ENCODE assay signal across 9 mouse cellular contexts in the genomic region with DNA sequence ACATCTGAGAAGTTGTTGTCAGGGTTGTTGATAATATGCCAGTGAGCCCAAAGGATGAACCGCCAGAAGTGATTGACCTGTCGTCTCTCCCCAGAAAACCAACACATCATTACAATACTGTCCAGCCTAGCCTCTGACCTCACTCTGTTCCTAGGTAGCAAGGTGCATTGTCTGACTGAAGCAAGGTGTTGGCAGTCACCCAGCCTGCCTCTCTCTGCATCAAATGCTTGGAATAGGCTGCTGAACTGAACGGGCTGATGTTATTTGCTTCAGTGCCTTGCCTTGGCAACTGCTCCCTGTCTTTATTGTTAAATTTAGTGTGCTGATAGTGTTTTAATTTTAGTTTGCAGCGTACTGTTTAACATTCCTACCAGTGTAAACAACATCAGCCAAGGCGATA. TPM values are rescaled to one million over a fixed set of nuclear protein-coding genes. Genes with fewer than 3 reads are reported as not detected.
DNase-seq lines count a peak whose midpoint lies in the region; ATAC-seq and TF ChIP-seq lines count a peak whose summit lies in the region.
"Had no signal": no experiment of that assay in that cellular context is flagged by ENCODE, and none has a peak within 500 bp of the region (broad histone marks: within the 10 kb centered on the region; RNA-seq: fewer than 3 reads in every experiment).

No protein-coding gene starts in this region.

- H3K9me3 ChIP-seq in intestine, embryonic 14.5 days (ENCODE audit: control insufficient read depth, low read length) = no peaks in the 10 kb centered on the region
- no peaks in the 10 kb centered on the region for H3K9me3 ChIP-seq in intestine, postnatal 0 days (ENCODE audit: control insufficient read depth)
- no peaks in the 10 kb centered on the region for H3K9me3 ChIP-seq in hindbrain, embryonic 12.5 days (replicated peaks)
- no peaks in the 10 kb centered on the region for H3K9me3 ChIP-seq in midbrain, embryonic 16.5 days (replicated peaks; ENCODE audit: control insufficient read depth, low read length, poor library complexity, severe bottlenecking)

- intact Hi-C loops in gastrocnemius, postnatal 36 days (cut with DNase I) = no loop called here

- H3K9ac ChIP-seq in intestine, embryonic 14.5 days (ENCODE audit: low read length) = no peak overlapping the region
- H3K9ac ChIP-seq in intestine, postnatal 0 days (ENCODE audit: low read depth, low read length) = no peak overlapping the region
- no peak overlapping the region for H3K9ac ChIP-seq in hindbrain, embryonic 12.5 days
- H3K9ac ChIP-seq in midbrain, embryonic 16.5 days (ENCODE audit: low read depth, low read length) = no peak overlapping the region

- no peak for ATAC-seq in intestine, embryonic 14.5 days (replicated peaks; ENCODE audit: low FRiP score, low TSS enrichment, low read depth)
- no peak for ATAC-seq in intestine, postnatal 0 days
- ATAC-seq in hindbrain, embryonic 12.5 days (ENCODE audit: low FRiP score) = 0 out of 2 replicates have a peak, but pooled peaks have one; percentile 54
- ATAC-seq in midbrain, embryonic 16.5 days = peak; percentile 66

- H3K4me2 ChIP-seq in intestine, embryonic 14.5 days (ENCODE audit: low read length) = peak overlapping the region; percentile 22; the same call in 1 of the 2 replicates
- no peak overlapping the region; the same call in 1 of the 2 replicates for H3K4me2 ChIP-seq in intestine, postnatal 0 days (replicated peaks; ENCODE audit: low read depth)
- peak overlapping the region; percentile 23; the same call in 1 of the 2 replicates for H3K4me2 ChIP-seq in hindbrain, embryonic 12.5 days (replicated peaks)
- peak overlapping the region; percentile 46 for H3K4me2 ChIP-seq in midbrain, embryonic 16.5 days (ENCODE audit: low read length)

- no peak overlapping the region for H3K27ac ChIP-seq in intestine, embryonic 14.5 days (ENCODE audit: low read depth)
- no peak overlapping the region for H3K27ac ChIP-seq in intestine, postnatal 0 days (ENCODE audit: low read depth, low read length)
- peak overlapping the region; percentile 71 for H3K27ac ChIP-seq in hindbrain, embryonic 12.5 days
- peak overlapping the region; percentile 43 for H3K27ac ChIP-seq in midbrain, embryonic 16.5 days (ENCODE audit: low read length)

- no peak for DNase-seq in intestine, embryonic 14.5 days (ENCODE audit: low spot score)
- peak; percentile 45 to 69 for DNase-seq in cerebellum, postnatal 25 days
- no peak for DNase-seq in gastrocnemius, postnatal 36 days
- DNase-seq in urinary bladder, postnatal 25 days (ENCODE audit: low spot score) = no peak
- no peak for DNase-seq in urinary bladder, postnatal 10 days (ENCODE audit: low spot score)

- H3K36me3 ChIP-seq in intestine, embryonic 14.5 days (ENCODE audit: control insufficient read depth, insufficient read depth, low read length) = no peaks in the 10 kb centered on the region
- H3K36me3 ChIP-seq in intestine, postnatal 0 days (ENCODE audit: control insufficient read depth, insufficient read depth) = no peaks in the 10 kb centered on the region
- H3K36me3 ChIP-seq in hindbrain, embryonic 12.5 days = no peaks in the 10 kb centered on the region
- no peaks in the 10 kb centered on the region; the same call in 1 of the 2 replicates for H3K36me3 ChIP-seq in midbrain, embryonic 16.5 days (ENCODE audit: control insufficient read depth, insufficient read depth, low read length)

- H3K4me1 ChIP-seq in intestine, embryonic 14.5 days (replicated peaks; ENCODE audit: control insufficient read depth, insufficient read depth, low read length) = no peaks in the 10 kb centered on the region; the same call in 1 of the 2 replicates
- H3K4me1 ChIP-seq in intestine, postnatal 0 days (replicated peaks; ENCODE audit: control insufficient read depth, insufficient read depth, low read length) = no peaks in the 10 kb centered on the region
- H3K4me1 ChIP-seq in hindbrain, embryonic 12.5 days = peaks cover 10% of the 10 kb centered on the region
- peaks cover 12% of the 10 kb centered on the region for H3K4me1 ChIP-seq in midbrain, embryonic 16.5 days (ENCODE audit: control insufficient read depth, insufficient read depth, low read length)

- no peaks in the 10 kb centered on the region for H3K27me3 ChIP-seq in intestine, embryonic 14.5 days (replicated peaks; ENCODE audit: control insufficient read depth, insufficient read depth, low read length)
- H3K27me3 ChIP-seq in intestine, postnatal 0 days (replicated peaks; ENCODE audit: control insufficient read depth, insufficient read depth, low read length) = no peaks in the 10 kb centered on the region
- no peaks in the 10 kb centered on the region for H3K27me3 ChIP-seq in hindbrain, embryonic 12.5 days
- H3K27me3 ChIP-seq in midbrain, embryonic 16.5 days (ENCODE audit: control insufficient read depth, insufficient read depth, low read depth, low read length) = no peaks in the 10 kb centered on the region

- 20% methylated on average over 5 of the region's 5 CpGs for whole genome bisulfite sequencing in intestine, embryonic 14.5 days
- WGBS in intestine, postnatal 0 days = 13% methylated on average over 5 of the region's 5 CpGs
- WGBS in hindbrain, embryonic 12.5 days = 35% methylated on average over 5 of the region's 5 CpGs
- WGBS in midbrain, embryonic 16.5 days = 19% methylated on average over 5 of the region's 5 CpGs

- H3K4me3 ChIP-seq in intestine, embryonic 14.5 days (ENCODE audit: low read depth, low read length) = no peak overlapping the region
- no peak overlapping the region for H3K4me3 ChIP-seq in intestine, postnatal 0 days (ENCODE audit: low read depth, low read length)
- no peak overlapping the region for H3K4me3 ChIP-seq in hindbrain, embryonic 12.5 days
- H3K4me3 ChIP-seq in midbrain, embryonic 16.5 days (ENCODE audit: low read depth, low read length) = no peak overlapping the region

- no peak for TF ChIP-seq CTCF in intestine, postnatal 0 days (IDR thresholded peaks at IDR 0.05; ENCODE audit: low read depth)

RNA-seq across cellular contexts. Expression of gene Csrnp3, which starts 51.0 kb away (rescaled TPM):
- 2.8 and 3.1 TPM in 2 replicates for polyA plus RNA-seq in intestine, embryonic 14.5 days (2014; fragmentation: Nextera tagmentation; extraction: Ambion mirVana)
- 0.71 and 0.76 TPM in 2 replicates for polyA plus RNA-seq in intestine, postnatal 0 days (2015; fragmentation: Nextera tagmentation; extraction: Ambion mirVana)
- polyA plus RNA-seq in hindbrain, embryonic 12.5 days (2016; fragmentation: Nextera tagmentation; extraction: Ambion mirVana) = 34.3 and 37.2 TPM in 2 replicates
- polyA plus RNA-seq in midbrain, embryonic 16.5 days (2015; fragmentation: Nextera tagmentation; extraction: Ambion mirVana) = 56.0 and 76.4 TPM in 2 replicates
- under 1 TPM; 0.08 to 0.20 TPM for total RNA-seq in gastrocnemius, postnatal 36 days (2021)
- total RNA-seq: neutrophil, adult 5-6 weeks had no signal

Comparison
In these comparisons a context has a peak if more than half of its experiments do, and no peak if none do; other contexts are left out.
1. ATAC-seq: peak in hindbrain, embryonic 12.5 days (single experiment) and midbrain, embryonic 16.5 days (single experiment); none in intestine, embryonic 14.5 days (single experiment) and intestine, postnatal 0 days (single experiment).
2. DNase-seq: peak in cerebellum, postnatal 25 days (2 of 2); none in intestine, embryonic 14.5 days (single experiment), gastrocnemius, postnatal 36 days (0 of 2), urinary bladder, postnatal 25 days (single experiment) and urinary bladder, postnatal 10 days (single experiment).
3. H3K27ac ChIP-seq: peak in hindbrain, embryonic 12.5 days (single experiment) and midbrain, embryonic 16.5 days (single experiment); none in intestine, embryonic 14.5 days (single experiment) and intestine, postnatal 0 days (single experiment).